ENCODE assay signal across 22 mouse cellular contexts in the genomic region with DNA sequence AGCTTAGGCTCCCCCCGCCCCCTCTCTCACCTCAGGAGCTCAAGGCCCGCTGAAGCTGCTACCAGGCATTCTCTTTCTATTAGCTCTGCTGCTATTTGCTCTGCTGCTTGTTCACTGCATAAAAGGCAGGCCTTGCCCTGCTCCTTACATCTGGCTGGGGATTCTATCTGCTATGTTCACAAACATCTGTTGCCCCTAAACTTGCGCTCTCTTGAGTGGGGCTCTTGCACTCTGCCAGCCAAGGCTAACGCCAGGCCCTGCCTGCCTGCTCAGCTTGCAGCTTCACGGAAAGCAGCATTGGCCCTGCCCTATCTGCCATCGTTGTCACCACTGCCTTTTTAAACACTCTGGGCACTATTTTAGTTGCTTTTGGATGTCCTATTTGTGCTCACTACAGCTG.
"Had no signal": no experiment of that assay in that cellular context is flagged by ENCODE, and none has a peak within 500 bp of the region (broad histone marks: within the 10 kb centered on the region; RNA-seq: fewer than 3 reads in every experiment).

No protein-coding gene starts in this region.

- H3K4me2 ChIP-seq: limb, embryonic 13.5 days; liver, embryonic 12.5 days; liver, embryonic 15.5 days; lung, embryonic 15.5 days; midbrain, embryonic 12.5 days; neural tube, embryonic 12.5 days; stomach, embryonic 15.5 days had no signal

- H3K4me3 ChIP-seq: layer of hippocampus, adult 2 months; limb, embryonic 13.5 days; liver, embryonic 12.5 days; liver, embryonic 15.5 days; lung, embryonic 15.5 days; midbrain, embryonic 12.5 days; neural tube, embryonic 12.5 days; stomach, embryonic 15.5 days had no signal

- H3K36me3 ChIP-seq: limb, embryonic 13.5 days; liver, embryonic 12.5 days; liver, embryonic 15.5 days; lung, embryonic 15.5 days; midbrain, embryonic 12.5 days; neural tube, embryonic 12.5 days; stomach, embryonic 15.5 days had no signal

- H3K4me1 ChIP-seq: liver, embryonic 12.5 days; liver, embryonic 15.5 days; lung, embryonic 15.5 days; megakaryocyte, embryonic 14.5 days; midbrain, embryonic 12.5 days; neural tube, embryonic 12.5 days; stomach, embryonic 15.5 days had no signal

- H3K9ac ChIP-seq: limb, embryonic 13.5 days; liver, embryonic 12.5 days; liver, embryonic 15.5 days; lung, embryonic 15.5 days; midbrain, embryonic 12.5 days; neural tube, embryonic 12.5 days; stomach, embryonic 15.5 days had no signal

- ATAC-seq: intestine, embryonic 16.5 days; liver, embryonic 12.5 days had no signal

- H3K9me3 ChIP-seq: limb, embryonic 13.5 days; liver, embryonic 12.5 days; liver, embryonic 15.5 days; lung, embryonic 15.5 days; midbrain, embryonic 12.5 days; neural tube, embryonic 12.5 days; stomach, embryonic 15.5 days had no signal

- H3K27me3 ChIP-seq: limb, embryonic 13.5 days; liver, embryonic 12.5 days; liver, embryonic 15.5 days; lung, embryonic 15.5 days; megakaryocyte, embryonic 14.5 days; midbrain, embryonic 12.5 days; neural tube, embryonic 12.5 days; stomach, embryonic 15.5 days had no signal

- H3K27ac ChIP-seq: kidney, postnatal 0 days; layer of hippocampus, adult 2 months; liver, embryonic 12.5 days; liver, embryonic 15.5 days; lung, embryonic 15.5 days; midbrain, embryonic 12.5 days; neural tube, embryonic 12.5 days; stomach, embryonic 15.5 days had no signal

- DNase-seq: kidney, adult 2 months; kidney, postnatal 25 days; layer of hippocampus, adult 9-11 months; liver; lung, adult 18-20 months; lung, postnatal 10 days; lung, postnatal 36 days; retina, postnatal 1 day; right cerebral cortex, postnatal 25 days; spleen, adult 18-20 months; thymus, postnatal 25 days had no signal
